Mouse (Mus musculus) left cerebral cortex, postnatal 10 days (tissue): ENCODE data around the gene Pafah1b1. TPM values are rescaled to one million over a fixed set of nuclear protein-coding genes. Genes with fewer than 3 reads are reported as not detected.

Experiments used
- DNase-seq, 2 experiments: peaks; one replicate each; pipeline ENCODE4 v3.0.0; 2021 to 2022; ENCODE audit warnings: low spot score in 2 of 2, mixed read lengths in 1 of 2; ENCODE audit errors: extremely low spot score in 1 of 2
- intact Hi-C: fragments of 180-260 bp; cut with DNase I; formaldehyde crosslinking; loops from one replicate; pipeline ENCODE4 v1.15.1; 2025
- total RNA-seq, 2 experiments: library from RNA; stranded (reverse); gene quantifications; 2 replicates each; pipeline ENCODE4 v1.2.3; 2021

The Pafah1b1 gene
- total RNA-seq, 2 experiments from 2014 or later, result 481 to 489 TPM

DNA sequence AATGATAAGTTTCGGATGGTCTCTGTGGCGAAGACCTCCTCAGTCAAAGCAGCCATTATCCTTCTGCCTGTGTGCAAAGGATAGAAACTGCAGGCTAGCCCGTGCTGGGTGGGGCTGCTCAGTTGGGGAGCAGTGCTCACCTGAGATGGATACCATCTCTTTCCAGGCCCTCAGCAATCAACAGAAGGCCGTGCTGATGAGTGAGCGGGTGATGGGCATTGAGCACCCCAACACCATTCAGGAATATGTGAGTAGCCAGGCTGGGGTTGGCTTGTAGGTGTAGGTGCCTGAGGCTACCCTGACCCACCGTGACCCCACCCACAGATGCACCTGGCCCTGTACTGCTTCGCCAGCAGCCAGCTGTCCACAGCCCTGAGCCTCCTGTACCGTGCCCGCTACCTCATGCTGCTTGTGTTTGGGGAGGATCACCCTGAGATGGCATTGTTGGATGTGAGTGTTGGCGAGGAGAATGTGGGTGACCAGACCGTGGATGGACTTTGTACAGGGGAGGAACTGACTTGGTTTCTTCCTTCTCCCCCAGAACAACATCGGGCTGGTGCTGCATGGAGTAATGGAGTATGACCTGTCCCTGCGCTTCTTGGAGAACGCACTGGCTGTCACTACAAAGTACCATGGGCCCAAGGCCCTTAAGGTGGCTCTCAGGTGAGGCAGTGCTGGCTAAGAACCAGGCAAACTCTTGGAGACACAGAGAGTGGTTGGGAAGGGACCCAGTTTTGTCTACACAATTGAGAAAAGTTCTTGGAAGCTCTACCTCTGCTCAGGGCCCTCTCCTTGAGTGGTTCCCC is 57.5 kb downstream of the Pafah1b1 start:
- intact Hi-C loops, result no loop called here
- DNase-seq, result no peak

DNA sequence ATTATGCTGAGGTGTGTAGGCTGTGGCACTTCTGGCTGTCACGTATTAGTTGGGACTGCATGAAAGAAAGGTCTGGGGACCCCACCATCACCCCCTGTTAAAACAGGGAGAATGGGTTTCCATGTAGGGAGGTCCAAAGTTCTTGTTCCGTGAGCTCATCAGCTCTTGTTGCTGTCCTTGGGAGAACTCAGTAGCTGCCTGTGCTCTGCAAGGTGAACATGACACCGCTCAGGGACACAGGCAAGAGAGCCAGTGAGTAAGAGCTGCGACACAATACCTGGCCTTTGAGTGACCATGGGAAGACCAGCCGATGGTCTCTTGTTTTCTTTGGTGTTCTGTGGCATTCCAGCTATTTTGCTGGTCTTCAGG is 58.2 kb downstream of the Pafah1b1 start:
- intact Hi-C loops, result no loop called here
- no peak for DNase-seq

- DNase-seq, result no peak
- intact Hi-C loops, result no loop called here
Measured at GRCm38 (mm10) chr11:74665631-74666283, 58.7 kb downstream of the Pafah1b1 start.

GRCm38 (mm10) chr11:74664906-74665305 is 59.6 kb downstream of the Pafah1b1 start:
- intact Hi-C loops, result no loop called here
- DNase-seq, result no peak

DNA sequence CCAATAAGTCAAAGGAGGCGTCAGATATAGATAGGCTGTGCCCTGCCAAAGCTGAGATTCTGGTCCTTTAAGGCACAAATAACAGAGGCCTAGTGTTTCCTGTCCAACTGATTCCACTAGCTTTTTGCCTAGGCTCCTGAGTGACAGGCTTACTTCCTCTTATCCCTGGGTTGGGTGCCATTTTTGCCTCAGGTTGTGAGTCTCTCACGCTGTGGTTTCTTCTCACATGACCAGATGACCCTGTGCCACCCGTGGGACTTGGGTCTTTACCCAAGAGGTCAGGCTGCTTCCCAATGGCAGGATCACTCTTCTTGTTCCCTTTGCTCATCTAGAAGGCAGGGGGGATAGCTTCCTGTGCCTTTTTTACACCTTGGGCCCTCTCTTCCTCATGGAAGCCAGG is 60.2 kb downstream of the Pafah1b1 start:
- intact Hi-C loops, result no loop called here

GRCm38 (mm10) chr11:74662221-74662620 is 62.2 kb downstream of the Pafah1b1 start:
- DNase-seq, result no peak
- intact Hi-C loops, result no loop called here

More for the DNA sequence above, 60.2 kb downstream of the Pafah1b1 start:
- DNase-seq, result no peak

DNA sequence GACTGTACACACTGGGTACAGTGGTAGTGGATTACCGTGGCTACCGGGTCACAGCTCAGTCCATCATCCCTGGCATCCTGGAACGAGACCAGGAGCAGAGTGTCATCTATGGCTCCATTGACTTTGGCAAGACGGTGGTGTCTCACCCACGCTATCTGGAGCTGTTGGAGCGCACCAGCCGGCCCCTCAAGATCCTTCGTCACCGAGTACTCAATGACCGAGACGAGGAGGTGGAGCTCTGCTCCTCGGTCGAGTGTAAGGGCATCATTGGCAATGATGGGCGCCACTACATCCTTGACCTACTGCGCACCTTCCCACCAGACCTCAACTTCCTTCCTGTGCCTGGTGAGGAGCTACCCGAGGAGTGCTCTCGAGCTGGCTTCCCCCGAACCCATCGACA is 62.8 kb downstream of the Pafah1b1 start:
- intact Hi-C loops, result no loop called here
- no peak for DNase-seq

- intact Hi-C loops, result no loop called here
- DNase-seq, result no peak
Measured at GRCm38 (mm10) chr11:74660336-74660735, 64.1 kb downstream of the Pafah1b1 start.

DNA sequence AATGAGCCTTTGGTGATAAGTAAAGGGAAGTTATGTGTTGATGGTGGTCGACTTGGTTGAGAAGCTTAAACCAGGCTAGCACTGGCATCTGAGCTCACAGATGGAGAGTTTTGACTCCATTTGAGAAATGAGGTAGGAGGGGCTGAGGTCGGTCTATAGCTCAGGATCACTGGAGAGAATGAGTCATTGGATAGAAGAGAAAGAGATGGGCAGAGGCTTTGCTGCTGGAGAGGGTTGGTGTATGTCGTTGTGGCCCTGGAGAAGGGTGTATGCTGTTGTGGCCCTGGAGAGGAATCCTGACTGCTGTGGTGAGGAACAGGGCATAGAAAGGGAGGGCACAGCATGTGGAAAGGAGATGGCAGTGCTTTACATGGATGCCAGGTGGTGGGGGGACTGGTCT is 68.5 kb downstream of the Pafah1b1 start:
- intact Hi-C loops, result no loop called here
- no peak for DNase-seq

DNA sequence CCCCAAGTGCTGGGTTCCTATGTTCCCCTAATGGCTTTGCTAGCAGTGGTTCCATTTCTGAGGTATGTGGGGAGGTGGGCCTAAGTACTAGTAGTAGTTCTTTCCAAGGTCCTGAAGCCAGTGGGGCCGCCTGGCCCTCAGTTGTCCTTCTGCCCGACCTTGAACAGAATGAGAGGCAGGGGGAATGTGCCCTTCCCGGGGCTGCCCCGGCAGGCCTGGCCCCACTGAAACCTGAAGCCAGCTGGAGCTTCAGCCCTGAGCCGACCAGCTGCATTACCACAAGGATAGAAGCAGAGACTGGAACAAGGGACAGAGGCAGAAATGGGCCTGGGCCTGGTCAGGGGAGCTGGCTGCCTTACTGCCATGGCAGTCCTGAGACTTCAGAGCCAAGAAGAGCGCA is 71.1 kb downstream of the Pafah1b1 start:
- DNase-seq, result no peak
- intact Hi-C loops, result no loop called here

DNA sequence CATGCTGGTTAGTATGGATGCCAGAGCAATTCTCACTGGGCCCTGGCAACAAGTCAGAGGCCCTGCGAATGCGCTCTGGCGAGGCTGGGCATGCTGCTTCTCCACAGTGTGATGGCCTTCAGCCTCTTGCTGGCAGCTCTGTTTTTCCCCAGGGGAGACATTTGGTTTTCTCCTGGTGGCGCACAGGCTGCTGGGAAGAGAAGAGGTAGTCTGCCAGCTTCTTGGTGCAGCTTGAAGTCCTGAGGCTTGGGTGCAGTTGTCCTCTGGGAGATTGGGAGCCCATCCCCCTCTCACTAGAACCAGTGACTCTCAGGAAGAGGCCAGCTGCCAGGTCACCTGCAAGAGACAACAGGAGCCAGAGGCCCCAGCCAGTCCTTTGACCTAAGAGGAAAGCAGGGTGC is 71.7 kb downstream of the Pafah1b1 start:
- intact Hi-C loops, result no loop called here

DNA sequence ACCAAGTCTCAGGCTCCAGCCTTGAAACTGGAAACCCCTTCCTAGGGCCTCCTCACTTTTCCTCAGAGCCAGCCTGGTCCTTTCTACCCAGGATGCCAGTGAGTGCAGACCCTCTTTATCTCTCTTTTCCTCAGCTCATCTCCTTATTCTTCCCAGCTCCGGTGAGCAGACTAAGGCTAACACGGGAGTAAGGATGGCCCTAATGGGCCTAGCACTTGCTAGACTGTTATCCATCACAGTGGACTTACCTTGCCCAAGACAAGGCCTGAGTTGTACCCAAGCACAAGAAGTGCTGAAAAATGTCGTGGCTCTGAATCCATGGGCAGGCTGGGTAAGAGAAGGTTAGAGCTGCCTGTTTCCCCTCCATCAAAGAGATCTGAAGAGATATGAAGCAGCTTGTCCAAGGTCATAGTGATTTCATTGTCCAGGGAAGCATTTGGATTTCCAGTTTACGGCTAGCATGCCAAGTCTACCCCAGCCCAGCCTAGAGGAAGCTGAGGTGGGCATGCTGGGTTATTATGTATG is 73.8 kb downstream of the Pafah1b1 start:
- no peak for DNase-seq
- intact Hi-C loops, result no loop called here

More for the DNA sequence above, 71.7 kb downstream of the Pafah1b1 start:
- DNase-seq, result no peak

DNA sequence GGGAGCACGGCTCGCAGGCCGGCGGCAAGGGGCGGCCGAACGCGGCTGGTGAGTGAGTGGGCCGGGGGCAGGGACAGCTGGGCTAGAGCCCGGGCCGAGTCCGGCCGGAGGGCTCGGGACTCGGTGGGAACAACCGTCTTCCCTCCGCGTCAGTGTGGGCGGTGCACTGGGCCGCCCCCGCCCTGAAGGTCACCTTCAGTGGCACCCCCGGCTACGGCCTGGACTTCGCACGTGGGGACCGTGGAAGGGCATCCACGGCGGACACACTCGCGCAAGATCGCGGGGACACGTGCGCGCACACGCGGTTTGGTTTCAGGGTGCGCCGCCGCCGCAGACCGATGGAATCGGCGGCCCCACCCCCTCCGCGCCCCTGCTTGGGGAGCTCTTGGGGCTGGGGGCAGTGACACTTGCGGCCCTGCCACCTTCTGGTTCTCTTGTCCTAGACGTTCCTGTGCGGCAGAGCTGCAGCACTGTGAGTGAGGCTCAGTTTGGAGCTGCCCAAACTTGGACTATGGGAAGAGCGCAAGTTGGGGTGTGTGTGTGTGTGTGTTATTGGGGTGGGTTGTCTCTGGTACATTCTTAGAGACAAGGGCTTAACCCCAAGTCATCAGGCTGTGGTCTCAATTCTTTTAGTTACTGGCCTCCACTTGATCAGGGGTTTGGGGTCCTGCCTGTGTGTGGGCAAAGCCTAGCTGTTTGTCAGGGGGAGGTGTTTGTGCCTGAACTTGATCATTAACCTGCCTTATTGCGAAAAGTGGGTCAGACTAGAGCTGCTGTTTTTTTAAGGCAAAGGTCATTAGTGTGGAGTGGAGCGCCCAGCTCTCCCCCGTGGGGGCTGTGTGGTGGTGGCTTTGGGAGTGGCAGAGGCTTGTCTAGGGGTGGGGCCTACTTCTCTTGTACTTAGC is 74.6 kb downstream of the Pafah1b1 start:
- peak in 1 of 2 experiments; percentile 72 for DNase-seq
- intact Hi-C loops, result no loop called here

DNA sequence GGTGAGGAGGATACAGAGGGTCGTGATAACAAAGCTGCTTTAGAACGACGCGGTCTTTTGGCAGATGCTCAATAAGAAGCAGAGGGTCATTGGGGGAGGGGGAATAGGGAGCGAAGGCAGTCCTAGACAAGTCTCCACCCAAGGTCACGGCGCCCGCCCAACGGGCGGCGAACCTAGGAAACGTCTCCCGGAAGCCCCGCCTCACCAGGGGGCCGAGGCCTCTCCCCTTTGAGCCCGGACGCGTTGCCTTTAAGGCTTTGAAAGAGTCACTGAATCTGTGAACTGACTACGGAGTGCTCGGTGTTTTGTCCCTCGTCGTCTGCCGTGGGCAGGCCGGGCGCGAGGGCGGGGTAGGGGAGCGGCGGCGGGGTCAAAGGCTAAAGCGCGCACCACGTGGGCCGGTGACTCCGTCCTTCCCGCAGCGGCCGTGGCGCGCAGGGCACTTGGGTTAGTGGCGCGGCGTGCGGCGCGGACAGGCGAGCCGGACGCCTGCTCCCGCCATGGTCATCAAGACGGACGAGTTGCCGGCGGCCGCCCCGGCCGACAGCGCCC is 75.3 kb downstream of the Pafah1b1 start, which contains the start of gene Cluh:
Cluh (plus strand) TSS at position 401 of the 552 bp plus-strand sequence.
- intact Hi-C loops, result no loop called here
- DNase-seq, result peak; percentile 95 to 98

DNA sequence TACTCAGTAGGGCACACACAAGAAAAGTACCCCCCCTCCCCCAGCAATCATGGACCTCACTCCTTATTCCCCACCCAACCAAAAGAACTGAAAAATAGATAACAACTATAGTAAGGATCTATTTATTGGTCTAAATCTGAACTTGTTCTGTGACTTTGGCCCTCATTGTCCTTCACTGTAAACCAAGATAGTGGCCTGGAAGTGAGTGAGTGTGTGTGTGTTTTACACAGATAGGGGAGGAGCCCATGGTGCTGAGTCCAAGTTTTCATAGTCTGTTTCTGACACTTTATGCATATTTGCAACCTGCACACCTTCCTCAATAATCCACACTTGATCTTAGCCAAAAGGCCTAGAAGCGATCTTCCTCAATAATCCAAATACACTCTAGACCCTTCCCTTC is 75.8 kb downstream of the Pafah1b1 start:
- intact Hi-C loops, result no loop called here
- DNase-seq, result no peak

DNA sequence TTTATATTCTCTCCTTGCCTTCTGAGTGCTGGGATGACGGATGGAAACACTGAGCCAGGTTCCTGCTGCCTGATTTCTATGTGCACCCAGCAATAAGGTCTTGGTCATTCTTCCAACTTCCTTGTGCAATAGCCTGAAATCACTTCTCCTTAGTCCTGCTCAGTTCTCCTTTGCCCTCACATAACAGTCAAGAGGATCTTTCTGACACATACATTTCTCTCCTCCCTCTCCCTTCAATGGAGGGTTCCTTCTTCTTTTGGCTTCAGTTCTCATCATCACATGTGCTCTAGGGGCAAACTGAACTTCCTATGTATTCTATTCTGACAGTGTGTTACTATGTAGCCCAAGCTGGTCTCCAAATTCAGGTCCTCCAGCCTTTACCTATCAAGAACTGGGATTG is 76.5 kb downstream of the Pafah1b1 start:
- intact Hi-C loops, result no loop called here
- no peak for DNase-seq

DNA sequence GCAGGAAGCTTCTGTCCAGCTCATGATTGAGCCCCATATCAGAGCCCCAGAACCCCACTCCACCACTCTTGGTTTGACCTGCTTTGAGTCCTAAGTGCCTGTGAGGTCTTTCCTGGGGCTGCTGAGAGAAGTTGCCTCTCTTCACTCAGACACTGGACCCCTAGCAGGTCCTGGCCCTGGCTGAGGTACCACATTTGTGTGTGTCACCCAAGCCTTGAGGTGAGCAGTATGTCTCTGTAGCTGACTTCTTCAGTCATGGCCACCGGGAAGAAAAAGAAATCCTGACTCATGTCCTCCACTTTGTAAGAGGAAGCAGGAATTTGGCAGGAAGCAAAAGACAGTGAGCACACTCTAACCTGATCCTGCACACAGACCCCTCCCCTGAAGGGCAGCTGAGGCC is 84.8 kb downstream of the Pafah1b1 start:
- intact Hi-C loops, result no loop called here
- no peak for DNase-seq

GRCm38 (mm10) chr11:74638791-74639411 is 85.6 kb downstream of the Pafah1b1 start:
- intact Hi-C loops, result no loop called here
- DNase-seq, result no peak
